Mouse (Mus musculus) erythroblast, embryonic 14.5 days (primary cell): ENCODE measurements at regions not wholly inside any gene's neighbourhood (a gene's known extent, or its start where the extent isn't known, plus 50 kb on each side); places are given as distances from the start of the nearest gene placed in this dataset.

ENCODE experiments used
- H3K27me3 ChIP-seq: 2 replicates; pipeline ENCODE4 v1.6.1; 2012; ENCODE audit warnings: inconsistent platforms; ENCODE audit not compliant: control insufficient read depth
- H3K36me3 ChIP-seq: 2 replicates; pipeline ENCODE4 v1.6.1; 2012; ENCODE audit warnings: mild to moderate bottlenecking, inconsistent platforms; ENCODE audit not compliant: control insufficient read depth
- H3K4me1 ChIP-seq: 2 replicates; pipeline ENCODE4 v1.6.1; 2012; ENCODE audit warnings: inconsistent platforms; ENCODE audit not compliant: control insufficient read depth
- H3K4me3 ChIP-seq: replicated peaks from 2 replicates; pipeline ENCODE3; 2012; ENCODE audit warnings: moderate library complexity, mild to moderate bottlenecking, inconsistent platforms
- H3K9me3 ChIP-seq: 2 replicates; pipeline ENCODE4 v1.6.1; 2012; ENCODE audit warnings: low read length, inconsistent platforms, mixed read lengths; ENCODE audit not compliant: control insufficient read depth
- GATA1 ChIP-seq: IDR thresholded peaks from 2 replicates; pipeline ENCODE4 v1.6.1; 2012; ENCODE audit warnings: low read length, inconsistent platforms, mixed read lengths
- TAL1 ChIP-seq: IDR thresholded peaks from 3 replicates; pipeline ENCODE4 v1.6.1; 2012; ENCODE audit warnings: low read length, inconsistent platforms, mixed read lengths

- TF ChIP-seq TAL1, result no peak
- no peak for TF ChIP-seq GATA1
- H3K27me3 ChIP-seq, result no peaks in the 10 kb centered on the region
- no peaks in the 10 kb centered on the region for H3K9me3 ChIP-seq
- no peak overlapping the region for H3K4me3 ChIP-seq
- no peaks in the 10 kb centered on the region for H3K4me1 ChIP-seq
- no peaks in the 10 kb centered on the region for H3K36me3 ChIP-seq
Measured at GRCm38 (mm10) chr1:184402985-184403384, 329.4 kb downstream of the Hlx start.

GRCm38 (mm10) chr1:184395215-184395614, 337.2 kb downstream of the Hlx start:
- no peak for TF ChIP-seq GATA1
- no peak for TF ChIP-seq TAL1
- no peaks in the 10 kb centered on the region for H3K36me3 ChIP-seq
- no peaks in the 10 kb centered on the region for H3K9me3 ChIP-seq
- H3K4me3 ChIP-seq, result no peak overlapping the region
- no peaks in the 10 kb centered on the region for H3K4me1 ChIP-seq
- no peaks in the 10 kb centered on the region for H3K27me3 ChIP-seq

- TF ChIP-seq GATA1, result no peak
- TF ChIP-seq TAL1, result no peak
- Histone ChIP-seq H3K4me3 (no peak overlapping the region), H3K27me3 (no peaks in the 10 kb centered on the region), H3K9me3 (no peaks in the 10 kb centered on the region), H3K4me1 (no peaks in the 10 kb centered on the region), H3K36me3 (no peaks in the 10 kb centered on the region)
Measured at GRCm38 (mm10) chr1:184394559-184395194, 337.7 kb downstream of the Hlx start.

- no peak overlapping the region for H3K4me3 ChIP-seq
- H3K36me3 ChIP-seq, result no peaks in the 10 kb centered on the region
- TF ChIP-seq TAL1 (no peak), GATA1 (no peak)
- no peaks in the 10 kb centered on the region for H3K27me3 ChIP-seq
- H3K9me3 ChIP-seq, result peaks cover 4% of the 10 kb centered on the region
- H3K4me1 ChIP-seq, result no peaks in the 10 kb centered on the region
Measured at GRCm38 (mm10) chr1:184384088-184384823, 348.2 kb downstream of the Hlx start.

GRCm38 (mm10) chr1:184378665-184379064, 344.6 kb upstream of the 1700056E22Rik start:
- no peak overlapping the region for H3K4me3 ChIP-seq
- no peaks in the 10 kb centered on the region for H3K36me3 ChIP-seq
- H3K9me3 ChIP-seq, result no peaks in the 10 kb centered on the region
- TF ChIP-seq TAL1, result no peak
- no peaks in the 10 kb centered on the region for H3K4me1 ChIP-seq
- no peaks in the 10 kb centered on the region for H3K27me3 ChIP-seq

- TF ChIP-seq GATA1 (no peak), TAL1 (no peak)
- Histone ChIP-seq H3K9me3 (no peaks in the 10 kb centered on the region), H3K36me3 (no peaks in the 10 kb centered on the region), H3K4me3 (no peak overlapping the region), H3K27me3 (no peaks in the 10 kb centered on the region), H3K4me1 (no peaks in the 10 kb centered on the region)
Measured at GRCm38 (mm10) chr1:184365026-184365425, 330.9 kb upstream of the 1700056E22Rik start.

- TF ChIP-seq GATA1 (no peak), TAL1 (no peak)
- Histone ChIP-seq H3K4me3 (no peak overlapping the region), H3K9me3 (no peaks in the 10 kb centered on the region), H3K4me1 (no peaks in the 10 kb centered on the region), H3K27me3 (no peaks in the 10 kb centered on the region), H3K36me3 (no peaks in the 10 kb centered on the region)
Measured at GRCm38 (mm10) chr1:184358226-184358568, 324.1 kb upstream of the 1700056E22Rik start.

GRCm38 (mm10) chr1:184357474-184358225, 323.5 kb upstream of the 1700056E22Rik start:
- no peaks in the 10 kb centered on the region for H3K9me3 ChIP-seq
- no peak overlapping the region for H3K4me3 ChIP-seq
- no peaks in the 10 kb centered on the region for H3K36me3 ChIP-seq
- H3K4me1 ChIP-seq, result peaks cover 2% of the 10 kb centered on the region; the same call in 1 of the 2 replicates
- TF ChIP-seq TAL1 (no peak), GATA1 (no peak)
- H3K27me3 ChIP-seq, result no peaks in the 10 kb centered on the region

- no peaks in the 10 kb centered on the region for H3K27me3 ChIP-seq
- H3K4me1 ChIP-seq, result peaks cover 11% of the 10 kb centered on the region
- no peaks in the 10 kb centered on the region for H3K36me3 ChIP-seq
- H3K9me3 ChIP-seq, result no peaks in the 10 kb centered on the region
- no peak for TF ChIP-seq GATA1
- TF ChIP-seq TAL1, result no peak
- no peak overlapping the region for H3K4me3 ChIP-seq
Measured at GRCm38 (mm10) chr1:184353832-184354449, 319.8 kb upstream of the 1700056E22Rik start.
